8 mouse cellular contexts compared by ENCODE assay signal in genomic region chr19:53704895-53705823, GRCm38 (mm10). TPM values are rescaled to one million over a fixed set of nuclear protein-coding genes. Genes with fewer than 3 reads are reported as not detected.
A peak's percentile ranks its signal among the peaks of the same experiment; 100 is the strongest.
DNase-seq lines count a peak whose midpoint lies in the region; ATAC-seq and TF ChIP-seq lines count a peak whose summit lies in the region.

No protein-coding gene starts in this region.

- H3K9ac ChIP-seq in heart, postnatal 0 days (replicated peaks; ENCODE audit: low read depth, low read length) = no peak overlapping the region
- peak overlapping the region; percentile 55; the same call in 1 of the 2 replicates for H3K9ac ChIP-seq in liver, embryonic 11.5 days (ENCODE audit: low read depth, low read length)
- peak overlapping the region; percentile 46 for H3K9ac ChIP-seq in stomach, embryonic 16.5 days (ENCODE audit: low read length)

- H3K36me3 ChIP-seq in heart, postnatal 0 days (replicated peaks; ENCODE audit: control insufficient read depth, insufficient read depth, low read length) = no peaks in the 10 kb centered on the region
- H3K36me3 ChIP-seq in liver, embryonic 11.5 days (ENCODE audit: control insufficient read depth, insufficient read depth, low read length) = no peaks in the 10 kb centered on the region
- H3K36me3 ChIP-seq in stomach, embryonic 16.5 days (ENCODE audit: control insufficient read depth, insufficient read depth, low read length) = no peaks in the 10 kb centered on the region

- DNase-seq in gastrocnemius, adult 2 months = peak; percentile 68
- no peak for DNase-seq in gastrocnemius, adult 18-20 months (ENCODE audit: low spot score)
- peak; percentile 85 for DNase-seq in embryo, embryonic 9.5 days (ENCODE audit: extremely low spot score)
- no peak for DNase-seq in heart, postnatal 0 days (ENCODE audit: low spot score)
- peak; percentile 64 to 87 for DNase-seq in kidney, postnatal 36 days
- peak; percentile 71 for DNase-seq in liver, embryonic 11.5 days (ENCODE audit: low spot score)
- peak; percentile 6 to 9 for DNase-seq in natural killer cell, adult 2 months (ENCODE audit: low spot score in 2 of 2)

- H3K27ac ChIP-seq in gastrocnemius, adult 2 months = no peak overlapping the region
- peak overlapping the region; percentile 56 for H3K27ac ChIP-seq in heart, postnatal 0 days (ENCODE audit: low read depth)
- H3K27ac ChIP-seq in liver, embryonic 11.5 days (ENCODE audit: low read depth, low read length) = no peak overlapping the region
- no peak overlapping the region for H3K27ac ChIP-seq in stomach, embryonic 16.5 days (ENCODE audit: low read length)

- peak; percentile 71 for ATAC-seq in heart, postnatal 0 days (ENCODE audit: insufficient read depth, low read depth)
- peak; percentile 78 for ATAC-seq in liver, embryonic 11.5 days (replicated peaks; ENCODE audit: low FRiP score)
- peak; percentile 66; the same call in 1 of the 2 replicates for ATAC-seq in stomach, embryonic 16.5 days (ENCODE audit: insufficient read depth, low FRiP score)

- TF ChIP-seq EP300 in heart, postnatal 0 days (IDR thresholded peaks at IDR 0.05; ENCODE audit: low read depth) = no peak

- peak overlapping the region; percentile 55 for H3K4me2 ChIP-seq in heart, postnatal 0 days (ENCODE audit: low read depth, low read length)
- H3K4me2 ChIP-seq in liver, embryonic 11.5 days = peak overlapping the region; percentile 80
- peak overlapping the region; percentile 62 for H3K4me2 ChIP-seq in stomach, embryonic 16.5 days (ENCODE audit: low read depth, low read length)

- H3K9me3 ChIP-seq in heart, postnatal 0 days (replicated peaks; ENCODE audit: control insufficient read depth, low read length) = no peaks in the 10 kb centered on the region
- no peaks in the 10 kb centered on the region for H3K9me3 ChIP-seq in liver, embryonic 11.5 days (ENCODE audit: control insufficient read depth, low read length)
- H3K9me3 ChIP-seq in stomach, embryonic 16.5 days (replicated peaks; ENCODE audit: control insufficient read depth, low read length) = no peaks in the 10 kb centered on the region

- 15% methylated on average over 29 of the region's 29 CpGs for WGBS in heart, postnatal 0 days
- WGBS in liver, embryonic 11.5 days = 4% methylated on average over 29 of the region's 29 CpGs
- 5% methylated on average over 28 of the region's 29 CpGs for WGBS in stomach, embryonic 16.5 days

- intact Hi-C loops in gastrocnemius, adult 2 months (cut with DNase I) = loop anchor here (5.0 kb wide), 1 partner anchor 58 kb away; no protein-coding TSS in a partner anchor

- H3K27me3 ChIP-seq in heart, postnatal 0 days (ENCODE audit: control insufficient read depth, insufficient read depth, low read length) = no peaks in the 10 kb centered on the region
- H3K27me3 ChIP-seq in liver, embryonic 11.5 days (replicated peaks; ENCODE audit: control insufficient read depth, insufficient read depth, low read length) = no peaks in the 10 kb centered on the region
- no peaks in the 10 kb centered on the region for H3K27me3 ChIP-seq in stomach, embryonic 16.5 days (ENCODE audit: control insufficient read depth, insufficient read depth, low read length)

- TF ChIP-seq CTCF in gastrocnemius, adult 2 months (IDR thresholded peaks at IDR 0.05) = peak; percentile 66
- peak; percentile 73 for TF ChIP-seq CTCF in heart, postnatal 0 days (IDR thresholded peaks at IDR 0.05; ENCODE audit: low read depth)

- H3K4me3 ChIP-seq in gastrocnemius, adult 2 months = peak overlapping the region; percentile 54
- H3K4me3 ChIP-seq in heart, postnatal 0 days (ENCODE audit: low read depth, low read length) = peak overlapping the region; percentile 20
- peak overlapping the region; percentile 42 for H3K4me3 ChIP-seq in liver, embryonic 11.5 days (ENCODE audit: low read depth, low read length)
- peak overlapping the region; percentile 37 for H3K4me3 ChIP-seq in stomach, embryonic 16.5 days (replicated peaks; ENCODE audit: low read length)

- H3K4me1 ChIP-seq in heart, postnatal 0 days (ENCODE audit: control insufficient read depth, insufficient read depth) = peaks cover 59% of the 10 kb centered on the region
- no peaks in the 10 kb centered on the region for H3K4me1 ChIP-seq in liver, embryonic 11.5 days (replicated peaks; ENCODE audit: control insufficient read depth, insufficient read depth, low read length)
- H3K4me1 ChIP-seq in stomach, embryonic 16.5 days (ENCODE audit: control insufficient read depth, insufficient read depth, low read length) = peaks cover 3% of the 10 kb centered on the region; the same call in 1 of the 2 replicates

RNA-seq across cellular contexts. Expression of gene Rbm20, which starts 28.1 kb away (rescaled TPM):
- total RNA-seq in gastrocnemius, adult 2 months (2021) = 10 to 100 TPM; 72.6 to 73.2 TPM
- 10 to 100 TPM; 75.3 to 75.4 TPM for total RNA-seq in gastrocnemius, adult 18-20 months (2021)
- 328 and 340 TPM in 2 replicates for total RNA-seq in heart, postnatal 0 days (2014; rRNA removed; ENCODE audit: low replicate concordance)
- 58.5 and 65.2 TPM in 2 replicates for polyA plus RNA-seq in heart, postnatal 0 days (2015; fragmentation: Nextera tagmentation; extraction: Ambion mirVana)
- 0.35 and 0.37 TPM in 2 replicates for polyA plus RNA-seq in liver, embryonic 11.5 days (2014; fragmentation: Nextera tagmentation; extraction: Ambion mirVana)
- polyA plus RNA-seq in stomach, embryonic 16.5 days (2015; fragmentation: Nextera tagmentation; extraction: Ambion mirVana) = 1.4 and 1.7 TPM in 2 replicates

Comparison
In these comparisons a context has a peak if more than half of its experiments do, and no peak if none do; other contexts are left out.
1. DNase-seq: peak in gastrocnemius, adult 2 months (single experiment), embryo, embryonic 9.5 days (single experiment), kidney, postnatal 36 days (2 of 2), liver, embryonic 11.5 days (single experiment) and natural killer cell, adult 2 months (2 of 2); none in gastrocnemius, adult 18-20 months (single experiment) and heart, postnatal 0 days (single experiment).
2. Peak in every context shown above with its lines, with median percentiles within 50 percentile points of each other: H3K4me3 ChIP-seq, ATAC-seq and H3K4me2 ChIP-seq.